Mouse (Mus musculus) intestine, postnatal 0 days (tissue): ENCODE data around the gene Spcs2. TPM values are rescaled to one million over a fixed set of nuclear protein-coding genes. Genes with fewer than 3 reads are reported as not detected.

Source experiments
- ATAC-seq: fragments of 200-750 bp; cut with Nextera tagmentation; 2 replicates; pipeline ENCODE4 v1.8.0; 2017; ENCODE audit warnings: mild to moderate bottlenecking, moderate TSS enrichment, moderate library complexity
- H3K27ac ChIP-seq: fragments of 300-500 bp; sonication (generic); 2 replicates; pipeline ENCODE4 v1.5.1; 2014; ENCODE audit warnings: mild to moderate bottlenecking, low read depth, low read length, moderate library complexity
- H3K27me3 ChIP-seq: fragments of 300-500 bp; sonication (generic); replicated peaks from 2 replicates; pipeline ENCODE4 v1.6.1; 2014; ENCODE audit warnings: low read length, mixed read lengths; ENCODE audit not compliant: control insufficient read depth, insufficient read depth
- H3K36me3 ChIP-seq: fragments of 300-500 bp; sonication (generic); 2 replicates; pipeline ENCODE4 v1.6.1; 2014; ENCODE audit warnings: mild to moderate bottlenecking, moderate library complexity; ENCODE audit not compliant: control insufficient read depth, insufficient read depth
- H3K4me1 ChIP-seq: fragments of 300-500 bp; sonication (generic); replicated peaks from 2 replicates; pipeline ENCODE4 v1.6.1; 2014; ENCODE audit warnings: antibody characterized with exemption, low read length, mixed read lengths; ENCODE audit not compliant: control insufficient read depth, insufficient read depth
- H3K4me2 ChIP-seq: fragments of 300-500 bp; sonication (generic); replicated peaks from 2 replicates; pipeline ENCODE4 v1.6.1; 2014; ENCODE audit warnings: low read depth, mild to moderate bottlenecking, moderate library complexity
- H3K4me3 ChIP-seq: fragments of 300-500 bp; sonication (generic); 2 replicates; pipeline ENCODE4 v1.5.1; 2014; ENCODE audit warnings: low read depth, low read length
- H3K9ac ChIP-seq: fragments of 300-500 bp; sonication (generic); 2 replicates; pipeline ENCODE4 v1.6.1; 2014; ENCODE audit warnings: mild to moderate bottlenecking, low read depth, low read length
- H3K9me3 ChIP-seq: fragments of 300-500 bp; sonication (generic); 2 replicates; pipeline ENCODE4 v1.6.1; 2016; ENCODE audit warnings: mixed run types; ENCODE audit not compliant: control insufficient read depth
- CTCF ChIP-seq: sonication (generic); IDR thresholded peaks from 2 replicates; pipeline ENCODE4 v1.5.1; 2016; ENCODE audit warnings: low read depth, mild to moderate bottlenecking, control low read depth, antibody characterized with exemption, moderate library complexity
- WGBS: fragments of 180-500 bp; shearing (Covaris S2); extraction: QIAGEN DNeasy Blood & Tissue Kit; methylation state at CpG from one replicate; pipeline ENCODE4 v1.1.7; 2014; 5-methylcytosine and 5-hydroxymethylcytosine counted together
- polyA plus RNA-seq: library from polyadenylated mRNA; unstranded; fragments of >200 nt; fragmentation: Nextera tagmentation; extraction: Ambion mirVana; gene quantifications from 2 replicates; pipeline ENCODE4 v1.2.1, GENCODE M21; 2015

Spcs2 gene
- polyA plus RNA-seq, 1 experiment from 2014 or later: 238 TPM

- no peaks in the 10 kb centered on the region for H3K9me3 ChIP-seq
- H3K4me2 ChIP-seq: no peak overlapping the region
- no peaks in the 10 kb centered on the region for H3K27me3 ChIP-seq
- WGBS: 76% methylated on average over 4 of the region's 4 CpGs
- H3K4me1 ChIP-seq: no peaks in the 10 kb centered on the region
- TF ChIP-seq CTCF: no peak
- no peak overlapping the region for H3K9ac ChIP-seq
- ATAC-seq: no peak
- no peak overlapping the region for H3K4me3 ChIP-seq
- no peaks in the 10 kb centered on the region for H3K36me3 ChIP-seq
- H3K27ac ChIP-seq: no peak overlapping the region
These were observed 38.9 kb upstream of the Spcs2 start for GRCm38 (mm10) chr7:99902208-99902607.

GRCm38 (mm10) chr7:99896905-99897304, 33.6 kb upstream of the Spcs2 start:
- Histone ChIP-seq H3K4me2 (no peak overlapping the region), H3K4me3 (no peak overlapping the region)
- 71% methylated on average over 4 of the region's 4 CpGs for WGBS

GRCm38 (mm10) chr7:99894478-99894877, 31.2 kb upstream of the Spcs2 start:
- no peak overlapping the region for H3K4me3 ChIP-seq
- H3K27me3 ChIP-seq: no peaks in the 10 kb centered on the region
- 86% methylated on average over 6 of the region's 6 CpGs for WGBS
- no peak for TF ChIP-seq CTCF
- no peak overlapping the region for H3K4me2 ChIP-seq
- no peak overlapping the region for H3K27ac ChIP-seq
- ATAC-seq: no peak
- no peaks in the 10 kb centered on the region for H3K4me1 ChIP-seq
- H3K36me3 ChIP-seq: no peaks in the 10 kb centered on the region
- H3K9me3 ChIP-seq: no peaks in the 10 kb centered on the region
- no peak overlapping the region for H3K9ac ChIP-seq

More at GRCm38 (mm10) chr7:99896905-99897304, 33.6 kb upstream of the Spcs2 start:
- no peak for ATAC-seq
- TF ChIP-seq CTCF: no peak
- no peak overlapping the region for H3K9ac ChIP-seq
- H3K36me3 ChIP-seq: no peaks in the 10 kb centered on the region
- H3K9me3 ChIP-seq: no peaks in the 10 kb centered on the region
- no peak overlapping the region for H3K27ac ChIP-seq
- no peaks in the 10 kb centered on the region for H3K27me3 ChIP-seq
- no peaks in the 10 kb centered on the region for H3K4me1 ChIP-seq

GRCm38 (mm10) chr7:99893967-99894366, 30.7 kb upstream of the Spcs2 start:
- H3K9me3 ChIP-seq: no peaks in the 10 kb centered on the region
- no peak overlapping the region for H3K4me3 ChIP-seq
- no peak overlapping the region for H3K27ac ChIP-seq
- no peak for ATAC-seq
- H3K36me3 ChIP-seq: no peaks in the 10 kb centered on the region
- no peak for TF ChIP-seq CTCF
- H3K4me1 ChIP-seq: no peaks in the 10 kb centered on the region
- no peak overlapping the region for H3K9ac ChIP-seq
- no peak overlapping the region for H3K4me2 ChIP-seq
- H3K27me3 ChIP-seq: no peaks in the 10 kb centered on the region
- 83% methylated on average over 3 of the region's 3 CpGs for whole genome bisulfite sequencing

- no peak overlapping the region for H3K27ac ChIP-seq
- 73% methylated on average over 2 of the region's 2 CpGs for WGBS
These were observed 29.1 kb upstream of the Spcs2 start for GRCm38 (mm10) chr7:99892351-99892750.

GRCm38 (mm10) chr7:99891471-99891870, 28.2 kb upstream of the Spcs2 start:
- no peaks in the 10 kb centered on the region for H3K9me3 ChIP-seq
- H3K27ac ChIP-seq: no peak overlapping the region
- H3K4me3 ChIP-seq: no peak overlapping the region
- no peak overlapping the region for H3K4me2 ChIP-seq
- H3K36me3 ChIP-seq: no peaks in the 10 kb centered on the region
- H3K27me3 ChIP-seq: no peaks in the 10 kb centered on the region
- H3K9ac ChIP-seq: no peak overlapping the region
- no peaks in the 10 kb centered on the region for H3K4me1 ChIP-seq
- WGBS: 64% methylated on average over 3 of the region's 3 CpGs
- TF ChIP-seq CTCF: no peak
- ATAC-seq: no peak

More at GRCm38 (mm10) chr7:99892351-99892750, 29.1 kb upstream of the Spcs2 start:
- Histone ChIP-seq H3K27me3 (no peaks in the 10 kb centered on the region), H3K4me1 (no peaks in the 10 kb centered on the region), H3K9ac (no peak overlapping the region), H3K4me2 (no peak overlapping the region), H3K9me3 (no peaks in the 10 kb centered on the region), H3K36me3 (no peaks in the 10 kb centered on the region), H3K4me3 (no peak overlapping the region)
- no peak for ATAC-seq
- TF ChIP-seq CTCF: no peak
